ENCODE assay signal across 8 mouse cellular contexts in genomic region chr14:53253470-53253869, GRCm38 (mm10).
A peak's percentile ranks its signal among the peaks of the same experiment; 100 is the strongest.
ATAC-seq lines count a peak whose summit lies in the region.

No protein-coding gene starts in this region.

- ATAC-seq in CD4-positive, CD25-positive, alpha-beta regulatory T cell, adult 4 months: peak; percentile 69
- ATAC-seq in activated CD4-positive, CD25-positive, alpha-beta regulatory T cell, adult 4 months: peak; percentile 61
- ATAC-seq in common myeloid progenitor, adult 5-6 weeks (replicated peaks; ENCODE audit: low read depth, poor library complexity, severe bottlenecking): peak; percentile 67; the same call in 1 of the 2 replicates
- peak; percentile 50 for ATAC-seq in granulocyte monocyte progenitor cell, adult 5-6 weeks (replicated peaks; ENCODE audit: poor library complexity, severe bottlenecking)
- peak; percentile 48 for ATAC-seq in inflammation-experienced regulatory T-cells, adult 6 months
- peak; percentile 70 for ATAC-seq in megakaryocyte, adult 5-6 weeks (ENCODE audit: poor library complexity, severe bottlenecking)
- peak; percentile 65 for ATAC-seq in megakaryocyte progenitor cell, adult 5-6 weeks (replicated peaks; ENCODE audit: poor library complexity)
- peak; percentile 71; the same call in 1 of the 2 replicates for ATAC-seq in megakaryocyte-erythroid progenitor cell, adult 5-6 weeks (replicated peaks; ENCODE audit: low FRiP score, low TSS enrichment, poor library complexity, severe bottlenecking)

Comparison
In these comparisons a context has a peak if more than half of its experiments do, and no peak if none do; other contexts are left out.
1. Peak in every context shown above with its lines: ATAC-seq.